Mouse (Mus musculus) limb, embryonic 14.5 days (tissue): ENCODE data around the gene Fbxo7. TPM values are rescaled to one million over a fixed set of nuclear protein-coding genes. Genes with fewer than 3 reads are reported as not detected.

Experiments
- ATAC-seq: fragments of 200-750 bp; cut with Nextera tagmentation; 2 replicates; pipeline ENCODE4 v1.8.0; 2017; ENCODE audit warnings: low read depth, moderate number of reproducible peaks, moderate TSS enrichment; ENCODE audit not compliant: low FRiP score
- DNase-seq: peaks from one replicate; pipeline ENCODE4 v3.0.0-alpha.2; 2015; ENCODE audit warnings: low spot score
- H3K27ac ChIP-seq: fragments of 300-500 bp; sonication (generic); replicated peaks from 2 replicates; pipeline ENCODE4 v1.5.1; 2014; ENCODE audit warnings: low read depth, mild to moderate bottlenecking, low read length, moderate library complexity, mixed read lengths
- H3K27me3 ChIP-seq: fragments of 300-500 bp; sonication (generic); 2 replicates; pipeline ENCODE4 v1.6.1; 2014; ENCODE audit warnings: low read length, mixed read lengths; ENCODE audit not compliant: control insufficient read depth, insufficient read depth
- H3K36me3 ChIP-seq: fragments of 300-500 bp; sonication (generic); 2 replicates; pipeline ENCODE4 v1.6.1; 2014; ENCODE audit warnings: mild to moderate bottlenecking, low read length, moderate library complexity, mixed read lengths; ENCODE audit not compliant: control insufficient read depth, insufficient read depth
- H3K4me1 ChIP-seq: fragments of 300-500 bp; sonication (generic); 2 replicates; pipeline ENCODE4 v1.6.1; 2014; ENCODE audit warnings: antibody characterized with exemption, low read length, mixed read lengths; ENCODE audit not compliant: control insufficient read depth, insufficient read depth
- H3K4me2 ChIP-seq: fragments of 300-500 bp; sonication (generic); replicated peaks from 2 replicates; pipeline ENCODE4 v1.6.1; 2014; ENCODE audit warnings: low read depth, mild to moderate bottlenecking, low read length, moderate library complexity; ENCODE audit not compliant: severe bottlenecking
- H3K4me3 ChIP-seq: fragments of 300-500 bp; sonication (generic); replicated peaks from 2 replicates; pipeline ENCODE4 v1.5.1; 2014; ENCODE audit warnings: low read length
- H3K9ac ChIP-seq: fragments of 300-500 bp; sonication (generic); 2 replicates; pipeline ENCODE4 v1.6.1; 2014; ENCODE audit warnings: mild to moderate bottlenecking, low read depth, low read length, moderate library complexity; ENCODE audit not compliant: severe bottlenecking
- H3K9me3 ChIP-seq: fragments of 300-500 bp; sonication (generic); 2 replicates; pipeline ENCODE4 v1.6.1; 2016; ENCODE audit warnings: low read length; ENCODE audit not compliant: control insufficient read depth
- POLR2A ChIP-seq: fragments of 200-500 bp; IDR thresholded peaks from 2 replicates; pipeline ENCODE4 v1.8.0; 2012; ENCODE audit warnings: inconsistent platforms, mild to moderate bottlenecking, moderate library complexity, borderline replicate concordance; ENCODE audit not compliant: insufficient read depth, insufficient read length; ENCODE audit errors: extremely low read depth
- WGBS: fragments of 180-500 bp; shearing (Covaris S2); extraction: QIAGEN DNeasy Blood & Tissue Kit; methylation state at CpG from one replicate; pipeline ENCODE4 v1.1.7; 2014; 5-methylcytosine and 5-hydroxymethylcytosine counted together
- polyA plus RNA-seq, 2 experiments: library from polyadenylated mRNA; depleted of rRNA in 1 of 2; stranded (reverse) in 1 of 2; unstranded in 1 of 2; fragments of >200 nt; fragmentation: Nextera tagmentation in 1 of 2; extraction: Ambion mirVana in 1 of 2; gene quantifications; 2 replicates each; pipeline versions ENCODE4 v1.2.1 to v1.2.3; 2012 to 2014

Fbxo7 gene
- polyA plus RNA-seq, 2 experiments: 32.4 to 33.7 TPM

GRCm38 (mm10) chr10:86034007-86034728 is 12.4 kb downstream of the Fbxo7 start:
- Histone ChIP-seq H3K4me3 (no peak overlapping the region), H3K27ac (no peak overlapping the region), H3K9ac (no peak overlapping the region), H3K4me1 (peaks cover 11% of the 10 kb centered on the region), H3K4me2 (no peak overlapping the region), H3K36me3 (peaks cover 23% of the 10 kb centered on the region), H3K27me3 (no peaks in the 10 kb centered on the region), H3K9me3 (no peaks in the 10 kb centered on the region)
- no peak for ATAC-seq
- no peak for DNase-seq
- WGBS: 78% methylated on average over 2 of the region's 2 CpGs
- TF ChIP-seq POLR2A: no peak

- Histone ChIP-seq H3K9ac (no peak overlapping the region), H3K4me1 (no peaks in the 10 kb centered on the region), H3K27ac (no peak overlapping the region), H3K9me3 (no peaks in the 10 kb centered on the region), H3K4me2 (no peak overlapping the region), H3K4me3 (no peak overlapping the region), H3K36me3 (peaks cover 40% of the 10 kb centered on the region), H3K27me3 (no peaks in the 10 kb centered on the region)
- DNase-seq (no peak), ATAC-seq (no peak)
- no peak for TF ChIP-seq POLR2A
- WGBS: 56% methylated on average over 4 of the region's 4 CpGs
Observed at GRCm38 (mm10) chr10:86043651-86044050, 21.9 kb downstream of the Fbxo7 start.

- Histone ChIP-seq H3K27ac (no peak overlapping the region), H3K4me2 (no peak overlapping the region), H3K27me3 (no peaks in the 10 kb centered on the region), H3K4me3 (no peak overlapping the region), H3K9me3 (no peaks in the 10 kb centered on the region), H3K4me1 (no peaks in the 10 kb centered on the region), H3K36me3 (peaks cover 40% of the 10 kb centered on the region), H3K9ac (no peak overlapping the region)
- ATAC-seq: no peak
- no peak for DNase-seq
- TF ChIP-seq POLR2A: no peak
- WGBS: 79% methylated on average over 8 of the region's 8 CpGs
Observed at GRCm38 (mm10) chr10:86044066-86044465, 22.3 kb downstream of the Fbxo7 start.

GRCm38 (mm10) chr10:86046371-86046770 is 24.6 kb downstream of the Fbxo7 start:
- H3K4me3 ChIP-seq: no peak overlapping the region
- no peak for ATAC-seq
- no peak overlapping the region for H3K4me2 ChIP-seq
- no peaks in the 10 kb centered on the region for H3K27me3 ChIP-seq
- H3K36me3 ChIP-seq: peaks cover 40% of the 10 kb centered on the region
- WGBS: 92% methylated on average over 1 of the region's 1 CpGs
- no peak overlapping the region for H3K9ac ChIP-seq
- H3K27ac ChIP-seq: no peak overlapping the region
- DNase-seq: no peak
- H3K9me3 ChIP-seq: no peaks in the 10 kb centered on the region
- no peaks in the 10 kb centered on the region for H3K4me1 ChIP-seq
- no peak for TF ChIP-seq POLR2A

GRCm38 (mm10) chr10:86047786-86048185 is 26.0 kb downstream of the Fbxo7 start:
- TF ChIP-seq POLR2A: no peak
- H3K36me3 ChIP-seq: peaks cover 39% of the 10 kb centered on the region
- no peak for ATAC-seq
- 82% methylated on average over 9 of the region's 9 CpGs for whole genome bisulfite sequencing
- H3K27me3 ChIP-seq: no peaks in the 10 kb centered on the region
- no peak overlapping the region for H3K4me3 ChIP-seq
- H3K27ac ChIP-seq: no peak overlapping the region
- H3K9me3 ChIP-seq: no peaks in the 10 kb centered on the region
- no peak overlapping the region for H3K4me2 ChIP-seq
- H3K9ac ChIP-seq: no peak overlapping the region
- no peak for DNase-seq
- no peaks in the 10 kb centered on the region for H3K4me1 ChIP-seq
